Mouse (Mus musculus) mesoderm, embryonic 11.5 days (tissue): ENCODE measurements around the gene Cyp4a32.
"Not testable (repeated sequence)": the region's sequence is repeated elsewhere in the genome, so short reads cannot be mapped to it uniquely, and the experiment has no call there.

Experiments
- DNase-seq: peaks from one replicate; pipeline ENCODE4 v3.0.0-alpha.2; 2012; ENCODE audit warnings: low read depth, low spot score

Gene Cyp4a32

GRCm38 (mm10) chr4:115656535-115656922, 55.8 kb downstream of the Cyp4a32 start:
- DNase-seq: not testable (repeated sequence)

DNA sequence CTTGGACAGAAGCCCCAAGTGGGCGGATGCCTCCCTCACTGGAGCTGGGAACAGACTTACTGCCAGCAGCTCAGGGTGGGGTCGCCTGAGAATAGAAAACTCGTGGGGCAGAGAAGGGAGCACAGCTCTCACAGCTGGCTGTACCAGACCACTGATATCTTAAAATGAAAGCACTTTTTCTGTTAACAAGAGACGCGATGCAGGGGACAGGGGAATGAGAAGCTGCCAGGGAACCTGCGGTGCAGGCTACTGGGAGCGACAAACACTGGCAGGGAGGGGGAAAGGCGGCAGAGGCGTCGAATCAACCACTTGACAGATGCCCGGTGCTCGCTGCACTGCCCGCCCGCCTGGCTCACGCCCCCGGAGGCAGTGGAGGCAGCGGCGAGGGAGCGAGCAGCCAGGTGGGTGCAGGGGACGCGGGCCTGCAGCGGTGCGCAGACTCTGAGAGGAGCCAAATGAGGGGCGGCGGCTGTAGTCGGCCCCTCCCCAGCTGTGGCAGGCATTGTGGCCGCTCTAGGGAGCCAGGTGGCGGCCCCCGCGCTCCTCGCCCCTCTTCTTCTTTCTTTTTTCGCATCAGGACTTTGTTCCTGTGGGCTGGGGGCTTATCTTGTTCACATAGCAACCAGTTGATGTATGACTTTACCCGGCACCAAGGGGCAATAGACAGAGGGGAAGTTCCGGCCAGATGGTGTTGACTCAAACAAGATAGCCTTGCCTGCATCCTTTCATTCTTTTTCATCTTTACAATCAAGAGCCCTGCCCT, 56.5 kb downstream of the Cyp4a32 start:
- DNase-seq: peak; percentile 45

DNA sequence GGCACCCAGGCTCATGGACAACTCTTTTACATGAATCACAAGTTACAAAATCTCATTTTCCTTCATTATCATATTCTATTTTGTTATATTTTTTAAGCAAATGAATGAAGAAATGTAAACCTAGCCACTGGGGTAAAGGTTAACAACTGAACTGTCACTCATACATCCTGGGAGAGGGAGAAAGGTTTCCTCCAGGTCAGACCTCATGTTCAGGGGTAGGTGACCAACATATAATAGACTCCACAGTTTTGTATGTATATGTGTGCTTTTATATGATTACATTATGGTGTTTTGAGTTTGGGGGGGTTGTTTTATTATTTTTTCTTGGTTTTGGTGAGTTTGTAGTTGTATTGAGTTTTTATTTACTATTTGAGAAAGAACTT, 57.1 kb downstream of the Cyp4a32 start:
- DNase-seq: no peak

- no peak for DNase-seq
Observed at GRCm38 (mm10) chr4:115659190-115659589, 58.4 kb downstream of the Cyp4a32 start.
